Mouse (Mus musculus) megakaryocyte, embryonic 14.5 days (primary cell): Measurements from ENCODE around the gene Slc22a15.

Experiments used
- FLI1 ChIP-seq: IDR thresholded peaks from 2 replicates; pipeline ENCODE4 v1.6.1; 2012; ENCODE audit warnings: low read length, inconsistent platforms, mixed read lengths
- GATA1 ChIP-seq: IDR thresholded peaks from 3 replicates; pipeline ENCODE4 v1.6.1; 2012; ENCODE audit warnings: mixed read lengths, low read length, inconsistent platforms, borderline replicate concordance

- no peak for TF ChIP-seq GATA1
- no peak for TF ChIP-seq FLI1
Observed at GRCm38 (mm10) chr3:101939152-101939551, 14.9 kb upstream of the Slc22a15 start.
